Mouse (Mus musculus) c-Kit-positive CD71-negative TER-119-negative erythroid progenitor cells, embryonic 14.5 days (primary cell): ENCODE results near the gene Tmem44.

ENCODE experiments used
- DNase-seq: peaks from one replicate; pipeline ENCODE4 v3.0.0-alpha.2; 2013; ENCODE audit warnings: low read depth

Tmem44 gene

GRCm38 (mm10) chr16:30517666-30518283 is 32.9 kb downstream of the Tmem44 start:
- DNase-seq: no peak

- no peak for DNase-seq
Observed at GRCm38 (mm10) chr16:30516993-30517392, 33.6 kb downstream of the Tmem44 start.

- DNase-seq: no peak
Observed at GRCm38 (mm10) chr16:30515418-30515817, 35.2 kb downstream of the Tmem44 start.

GRCm38 (mm10) chr16:30513050-30514024 is 37.3 kb downstream of the Tmem44 start:
- DNase-seq: no peak

GRCm38 (mm10) chr16:30512375-30513049 is 38.1 kb downstream of the Tmem44 start:
- DNase-seq: no peak

GRCm38 (mm10) chr16:30511563-30512340 is 38.9 kb downstream of the Tmem44 start:
- DNase-seq: no peak

- peak; percentile 70 for DNase-seq
Observed at GRCm38 (mm10) chr16:30510504-30511451, 39.9 kb downstream of the Tmem44 start.

GRCm38 (mm10) chr16:30510091-30510490 is 40.6 kb downstream of the Tmem44 start:
- no peak for DNase-seq

GRCm38 (mm10) chr16:30509340-30509739 is 41.3 kb downstream of the Tmem44 start:
- DNase-seq: no peak

- no peak for DNase-seq
Observed at GRCm38 (mm10) chr16:30508738-30509137, 41.9 kb downstream of the Tmem44 start.

- no peak for DNase-seq
Observed at GRCm38 (mm10) chr16:30507120-30507519, 43.5 kb downstream of the Tmem44 start.

GRCm38 (mm10) chr16:30505311-30506031 is 45.2 kb downstream of the Tmem44 start:
- no peak for DNase-seq

- DNase-seq: no peak
Observed at GRCm38 (mm10) chr16:30504856-30505255, 45.8 kb downstream of the Tmem44 start.

GRCm38 (mm10) chr16:30503958-30504357 is 46.7 kb downstream of the Tmem44 start:
- DNase-seq: no peak

GRCm38 (mm10) chr16:30502221-30502891 is 48.3 kb downstream of the Tmem44 start:
- DNase-seq: no peak

- no peak for DNase-seq
Observed at GRCm38 (mm10) chr16:30501621-30502020, 49.0 kb downstream of the Tmem44 start.

GRCm38 (mm10) chr16:30500223-30500622 is 50.4 kb downstream of the Tmem44 start:
- no peak for DNase-seq

- no peak for DNase-seq
Observed at GRCm38 (mm10) chr16:30499126-30499857, 51.4 kb downstream of the Tmem44 start.

- no peak for DNase-seq
Observed at GRCm38 (mm10) chr16:30497307-30497706, 53.3 kb downstream of the Tmem44 start.
